Mouse (Mus musculus): Measurements from ENCODE around the gene Zfp592.

DNA sequence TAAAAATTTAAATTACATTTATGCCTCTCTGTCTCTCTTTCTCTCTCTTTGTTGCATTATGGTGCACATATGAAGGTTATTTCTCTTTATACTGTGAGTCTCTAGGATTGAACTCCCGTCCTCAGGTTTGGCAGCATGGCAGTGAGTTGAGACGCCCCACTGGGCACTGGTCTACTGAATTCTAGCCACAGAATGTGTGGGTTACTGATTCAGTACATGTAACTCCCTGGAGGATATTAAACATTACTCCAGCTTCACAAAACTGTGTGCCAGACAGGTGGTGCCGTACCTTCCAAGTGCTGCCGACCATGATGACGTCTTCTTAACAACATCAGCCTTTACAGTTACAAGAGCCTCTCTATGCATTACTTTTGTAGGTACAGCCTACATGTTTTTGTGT is 21.4 kb upstream of the Zfp592 start:
- TF ChIP-seq CTCF (IDR thresholded peaks at IDR 0.05; ENCODE audit: borderline replicate concordance, extremely low read depth, insufficient read depth, insufficient read length) (no peak), POLR2A (IDR thresholded peaks at IDR 0.05; ENCODE audit: borderline replicate concordance, extremely low read depth, insufficient read depth, insufficient read length, poor library complexity, severe bottlenecking) (no peak)
